Mouse (Mus musculus): Measurements from ENCODE around the gene Ccr4. TPM values are rescaled to one million over a fixed set of nuclear protein-coding genes. Genes with fewer than 3 reads are reported as not detected.
A peak's percentile ranks its signal among the peaks of the same experiment; 100 is the strongest.
"Not testable (repeated sequence)": the region's sequence is repeated elsewhere in the genome, so short reads cannot be mapped to it uniquely, and the experiment has no call there.

Gene Ccr4
- polyA plus RNA-seq, 1 experiment from 2014 or later: not detected

- peak overlapping the region; percentile 38; the same call in 1 of the 2 replicates for H3K27ac ChIP-seq (ENCODE audit: low read depth, low read length)
- peaks cover 26% of the 10 kb centered on the region for H3K4me1 ChIP-seq (replicated peaks; ENCODE audit: control insufficient read depth, insufficient read depth, low read length)
- DNase-seq (ENCODE audit: low spot score) (peak; percentile 69), ATAC-seq (replicated peaks; ENCODE audit: low FRiP score) (peak; percentile 64)
- WGBS: 22% methylated on average over 17 of the region's 17 CpGs
- H3K9ac ChIP-seq (ENCODE audit: low read depth, low read length): no peak overlapping the region
- H3K4me2 ChIP-seq: peak overlapping the region; percentile 57
- H3K9me3 ChIP-seq (ENCODE audit: control insufficient read depth, low read length): no peaks in the 10 kb centered on the region
- no peaks in the 10 kb centered on the region for H3K27me3 ChIP-seq (replicated peaks; ENCODE audit: control insufficient read depth, insufficient read depth, low read length)
- H3K4me3 ChIP-seq (ENCODE audit: low read depth, low read length): no peak overlapping the region; the same call in 1 of the 2 replicates
- no peaks in the 10 kb centered on the region; the same call in 1 of the 2 replicates for H3K36me3 ChIP-seq (ENCODE audit: control insufficient read depth, insufficient read depth, low read length)
Observed at GRCm38 (mm10) chr9:114527992-114528679, 23.4 kb upstream of the Ccr4 start.

- H3K4me2 ChIP-seq: peak overlapping the region; percentile 57
- ATAC-seq (replicated peaks; ENCODE audit: low FRiP score) (0 out of 2 replicates have a peak, but pooled peaks have one; percentile 35), DNase-seq (ENCODE audit: low spot score) (peak; percentile 69)
- H3K4me1 ChIP-seq (replicated peaks; ENCODE audit: control insufficient read depth, insufficient read depth, low read length): peaks cover 22% of the 10 kb centered on the region
- no peaks in the 10 kb centered on the region for H3K9me3 ChIP-seq (ENCODE audit: control insufficient read depth, low read length)
- no peaks in the 10 kb centered on the region; the same call in 1 of the 2 replicates for H3K36me3 ChIP-seq (ENCODE audit: control insufficient read depth, insufficient read depth, low read length)
- H3K27me3 ChIP-seq (replicated peaks; ENCODE audit: control insufficient read depth, insufficient read depth, low read length): no peaks in the 10 kb centered on the region
- peak overlapping the region; percentile 57 for H3K27ac ChIP-seq (ENCODE audit: low read depth, low read length)
- H3K9ac ChIP-seq (ENCODE audit: low read depth, low read length): no peak overlapping the region
- H3K4me3 ChIP-seq (ENCODE audit: low read depth, low read length): peak overlapping the region; percentile 11
- WGBS: 2% methylated on average over 16 of the region's 16 CpGs
Observed at GRCm38 (mm10) chr9:114527085-114527484, 22.4 kb upstream of the Ccr4 start.

DNA sequence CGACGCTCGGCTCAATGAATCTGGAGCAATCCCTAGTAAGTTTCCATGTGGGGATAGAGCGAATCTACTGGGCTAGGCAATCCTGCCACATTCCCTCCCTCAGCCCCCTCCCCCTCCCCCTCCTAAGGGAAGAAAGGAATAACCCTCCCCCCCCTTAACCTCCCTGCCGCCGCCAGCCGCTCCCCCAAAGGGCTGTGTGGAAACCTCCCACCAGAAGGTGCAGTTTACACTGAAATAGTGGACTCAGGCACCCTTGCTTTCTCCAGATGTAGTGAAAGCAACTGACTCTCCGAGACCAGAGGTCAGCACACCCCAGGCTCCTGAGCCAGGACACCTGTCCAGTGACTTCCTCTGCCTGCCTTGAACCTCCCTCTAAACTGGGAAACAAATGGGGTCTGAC, 21.9 kb upstream of the Ccr4 start:
- H3K27ac ChIP-seq (ENCODE audit: low read depth, low read length): peak overlapping the region; percentile 57
- 42% methylated on average over 8 of the region's 8 CpGs for WGBS
- ATAC-seq (replicated peaks; ENCODE audit: low FRiP score) (no peak), DNase-seq (ENCODE audit: low spot score) (no peak)
- H3K36me3 ChIP-seq (ENCODE audit: control insufficient read depth, insufficient read depth, low read length): no peaks in the 10 kb centered on the region; the same call in 1 of the 2 replicates
- H3K9ac ChIP-seq (ENCODE audit: low read depth, low read length): no peak overlapping the region
- no peaks in the 10 kb centered on the region for H3K27me3 ChIP-seq (replicated peaks; ENCODE audit: control insufficient read depth, insufficient read depth, low read length)
- no peaks in the 10 kb centered on the region for H3K9me3 ChIP-seq (ENCODE audit: control insufficient read depth, low read length)
- H3K4me1 ChIP-seq (replicated peaks; ENCODE audit: control insufficient read depth, insufficient read depth, low read length): peaks cover 20% of the 10 kb centered on the region
- H3K4me2 ChIP-seq: peak overlapping the region; percentile 57
- peak overlapping the region; percentile 11 for H3K4me3 ChIP-seq (ENCODE audit: low read depth, low read length)

DNA sequence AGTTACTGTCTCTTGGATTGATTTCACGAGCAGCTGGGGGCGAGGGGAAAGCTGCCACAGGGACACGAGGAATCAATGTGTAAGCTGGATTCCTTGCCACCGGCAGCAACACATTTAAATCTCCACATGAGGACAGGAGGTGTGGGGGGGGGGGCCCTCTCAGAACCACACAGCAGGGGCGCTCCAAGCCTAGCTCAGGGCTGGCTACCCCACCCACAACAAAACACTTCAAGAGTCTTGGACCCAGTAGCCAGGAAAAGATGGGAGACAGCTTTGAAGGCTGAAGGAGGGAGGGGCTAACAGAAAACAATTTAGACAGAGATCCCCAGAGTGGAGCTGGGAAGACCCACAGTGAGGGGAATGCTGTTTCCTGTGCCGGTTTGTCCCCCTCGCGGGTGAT, 21.2 kb upstream of the Ccr4 start:
- Histone ChIP-seq H3K4me1 (replicated peaks; ENCODE audit: control insufficient read depth, insufficient read depth, low read length) (peaks cover 19% of the 10 kb centered on the region), H3K36me3 (ENCODE audit: control insufficient read depth, insufficient read depth, low read length) (no peaks in the 10 kb centered on the region; the same call in 1 of the 2 replicates), H3K27ac (ENCODE audit: low read depth, low read length) (no peak overlapping the region), H3K9me3 (ENCODE audit: control insufficient read depth, low read length) (no peaks in the 10 kb centered on the region), H3K27me3 (replicated peaks; ENCODE audit: control insufficient read depth, insufficient read depth, low read length) (no peaks in the 10 kb centered on the region), H3K9ac (ENCODE audit: low read depth, low read length) (no peak overlapping the region), H3K4me2 (no peak overlapping the region), H3K4me3 (ENCODE audit: low read depth, low read length) (no peak overlapping the region)
- WGBS: 40% methylated on average over 8 of the region's 8 CpGs
- ATAC-seq (replicated peaks; ENCODE audit: low FRiP score) (no peak), DNase-seq (ENCODE audit: low spot score) (no peak)

- Histone ChIP-seq H3K27ac (ENCODE audit: low read depth, low read length) (no peak overlapping the region), H3K4me1 (replicated peaks; ENCODE audit: control insufficient read depth, insufficient read depth, low read length) (peaks cover 16% of the 10 kb centered on the region)
Observed at GRCm38 (mm10) chr9:114525073-114525633, 20.4 kb upstream of the Ccr4 start.

DNA sequence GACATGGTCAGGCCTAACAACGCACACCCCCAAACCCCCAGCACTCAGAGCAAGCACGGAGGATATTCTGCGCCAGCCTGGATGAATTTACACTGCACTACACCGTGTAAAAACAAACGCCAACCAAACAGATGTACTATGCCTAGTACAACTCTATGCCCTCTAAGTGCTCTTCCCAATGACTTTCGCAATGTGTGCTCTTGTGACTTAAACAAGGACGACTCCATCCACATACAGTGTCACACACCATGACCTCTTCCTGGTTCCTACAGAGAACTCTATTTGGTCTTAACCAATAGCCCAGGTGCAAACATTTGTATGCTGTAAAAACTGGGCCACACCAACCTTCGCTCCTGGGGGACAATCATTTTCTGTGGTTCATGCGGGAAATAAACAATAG, 17.8 kb upstream of the Ccr4 start:
- peaks cover 8% of the 10 kb centered on the region for H3K4me1 ChIP-seq (replicated peaks; ENCODE audit: control insufficient read depth, insufficient read depth, low read length)
- no peaks in the 10 kb centered on the region for H3K9me3 ChIP-seq (ENCODE audit: control insufficient read depth, low read length)
- DNase-seq (ENCODE audit: low spot score) (no peak), ATAC-seq (replicated peaks; ENCODE audit: low FRiP score) (no peak)
- whole genome bisulfite sequencing: 76% methylated on average over 9 of the region's 9 CpGs
- H3K36me3 ChIP-seq (ENCODE audit: control insufficient read depth, insufficient read depth, low read length): no peaks in the 10 kb centered on the region; the same call in 1 of the 2 replicates
- no peak overlapping the region for H3K27ac ChIP-seq (ENCODE audit: low read depth, low read length)
- H3K27me3 ChIP-seq (replicated peaks; ENCODE audit: control insufficient read depth, insufficient read depth, low read length): no peaks in the 10 kb centered on the region
- no peak overlapping the region for H3K9ac ChIP-seq (ENCODE audit: low read depth, low read length)
- H3K4me3 ChIP-seq (ENCODE audit: low read depth, low read length): no peak overlapping the region
- H3K4me2 ChIP-seq: no peak overlapping the region

More at GRCm38 (mm10) chr9:114525073-114525633, 20.4 kb upstream of the Ccr4 start:
- H3K9ac ChIP-seq (ENCODE audit: low read depth, low read length): no peak overlapping the region
- no peaks in the 10 kb centered on the region; the same call in 1 of the 2 replicates for H3K36me3 ChIP-seq (ENCODE audit: control insufficient read depth, insufficient read depth, low read length)
- no peak for ATAC-seq (replicated peaks; ENCODE audit: low FRiP score)
- no peaks in the 10 kb centered on the region for H3K9me3 ChIP-seq (ENCODE audit: control insufficient read depth, low read length)
- H3K4me2 ChIP-seq: no peak overlapping the region
- no peak for DNase-seq (ENCODE audit: low spot score)
- H3K27me3 ChIP-seq (replicated peaks; ENCODE audit: control insufficient read depth, insufficient read depth, low read length): no peaks in the 10 kb centered on the region
- 84% methylated on average over 14 of the region's 15 CpGs for WGBS
- no peak overlapping the region for H3K4me3 ChIP-seq (ENCODE audit: low read depth, low read length)

DNA sequence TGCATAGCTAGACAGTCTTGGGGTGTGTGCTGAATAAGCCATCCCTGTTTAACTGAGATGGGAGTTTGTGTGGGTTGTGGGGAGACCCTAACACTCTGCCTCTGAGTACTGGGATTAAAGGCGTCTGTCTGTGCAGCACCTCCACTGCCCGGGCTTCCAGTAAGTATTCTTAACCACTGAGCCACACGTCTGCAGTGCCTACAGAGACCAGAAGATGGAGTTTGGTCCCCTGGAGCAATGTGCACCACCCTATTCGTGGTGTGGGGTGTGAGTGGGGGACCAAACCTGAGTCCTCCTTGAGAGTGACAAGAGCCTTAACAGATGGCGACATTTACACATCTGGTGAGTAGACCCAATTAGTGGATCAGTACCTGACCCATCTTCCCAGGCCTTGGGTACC, 17.3 kb upstream of the Ccr4 start:
- Histone ChIP-seq H3K27me3 (replicated peaks; ENCODE audit: control insufficient read depth, insufficient read depth, low read length) (no peaks in the 10 kb centered on the region), H3K27ac (ENCODE audit: low read depth, low read length) (no peak overlapping the region), H3K36me3 (ENCODE audit: control insufficient read depth, insufficient read depth, low read length) (no peaks in the 10 kb centered on the region; the same call in 1 of the 2 replicates), H3K9ac (ENCODE audit: low read depth, low read length) (no peak overlapping the region), H3K9me3 (ENCODE audit: control insufficient read depth, low read length) (no peaks in the 10 kb centered on the region), H3K4me2 (no peak overlapping the region), H3K4me3 (ENCODE audit: low read depth, low read length) (no peak overlapping the region), H3K4me1 (replicated peaks; ENCODE audit: control insufficient read depth, insufficient read depth, low read length) (peaks cover 6% of the 10 kb centered on the region)
- DNase-seq (ENCODE audit: low spot score) (no peak), ATAC-seq (replicated peaks; ENCODE audit: low FRiP score) (no peak)
- WGBS: 55% methylated on average over 5 of the region's 5 CpGs

GRCm38 (mm10) chr9:114520529-114520928, 15.8 kb upstream of the Ccr4 start:
- not testable (repeated sequence) for H3K4me1 ChIP-seq (replicated peaks; ENCODE audit: control insufficient read depth, insufficient read depth, low read length); H3K4me2 ChIP-seq; H3K36me3 ChIP-seq (ENCODE audit: control insufficient read depth, insufficient read depth, low read length); H3K9me3 ChIP-seq (ENCODE audit: control insufficient read depth, low read length); H3K4me3 ChIP-seq (ENCODE audit: low read depth, low read length); H3K9ac ChIP-seq (ENCODE audit: low read depth, low read length); ATAC-seq (replicated peaks; ENCODE audit: low FRiP score); H3K27ac ChIP-seq (ENCODE audit: low read depth, low read length); H3K27me3 ChIP-seq (replicated peaks; ENCODE audit: control insufficient read depth, insufficient read depth, low read length); DNase-seq (ENCODE audit: low spot score)
- 70% methylated on average over 4 of the region's 4 CpGs for WGBS

Measured in liver, embryonic 11.5 days (tissue).